Mouse (Mus musculus) limb, embryonic 15.5 days (tissue): ENCODE data around the gene Prkcz. TPM values are rescaled to one million over a fixed set of nuclear protein-coding genes. Genes with fewer than 3 reads are reported as not detected.
A peak's percentile ranks its signal among the peaks of the same experiment; 100 is the strongest.

Experiments
- ATAC-seq: fragments of 200-750 bp; cut with Nextera tagmentation; 2 replicates; pipeline ENCODE4 v1.8.0; 2017; ENCODE audit warnings: low read depth, moderate TSS enrichment; ENCODE audit not compliant: insufficient number of reproducible peaks, low FRiP score, low TSS enrichment
- H3K27ac ChIP-seq: fragments of 300-500 bp; sonication (generic); 2 replicates; pipeline ENCODE4 v1.5.1; 2015; ENCODE audit warnings: moderate library complexity, mild to moderate bottlenecking, inconsistent platforms
- H3K27me3 ChIP-seq: fragments of 300-500 bp; sonication (generic); 2 replicates; pipeline ENCODE4 v1.6.1; 2015; ENCODE audit warnings: inconsistent platforms
- H3K36me3 ChIP-seq: fragments of 300-500 bp; sonication (generic); 2 replicates; pipeline ENCODE4 v1.6.1; 2015; ENCODE audit warnings: inconsistent platforms
- H3K4me1 ChIP-seq: fragments of 300-500 bp; sonication (generic); 2 replicates; pipeline ENCODE4 v1.6.1; 2015; ENCODE audit warnings: inconsistent platforms
- H3K4me2 ChIP-seq: fragments of 300-500 bp; sonication (generic); 2 replicates; pipeline ENCODE4 v1.6.1; 2015; ENCODE audit warnings: mild to moderate bottlenecking, inconsistent platforms
- H3K4me3 ChIP-seq: fragments of 300-500 bp; sonication (generic); 2 replicates; pipeline ENCODE4 v1.5.1; 2015; ENCODE audit warnings: mild to moderate bottlenecking, inconsistent platforms
- H3K9ac ChIP-seq: fragments of 300-500 bp; sonication (generic); 2 replicates; pipeline ENCODE4 v1.6.1; 2015; ENCODE audit warnings: inconsistent platforms
- H3K9me3 ChIP-seq: fragments of 300-500 bp; sonication (generic); 2 replicates; pipeline ENCODE4 v1.6.1; 2016; ENCODE audit warnings: inconsistent platforms
- WGBS: fragments of 180-500 bp; shearing (Covaris S2); methylation state at CpG from one replicate; pipeline ENCODE4 v1.1.7; 2015; 5-methylcytosine and 5-hydroxymethylcytosine counted together
- polyA plus RNA-seq: library from polyadenylated mRNA; unstranded; fragments of >200 nt; fragmentation: Nextera tagmentation; extraction: Ambion mirVana; gene quantifications from 2 replicates; pipeline ENCODE4 v1.2.1, GENCODE M21; 2015

Prkcz gene
- polyA plus RNA-seq = 10.5 and 10.6 TPM in 2 replicates

GRCm38 (mm10) chr4:155361303-155361791 lies at the start of gene Prkcz:
Prkcz (minus strand) TSS chr4:155361361.
- peak within 1 kb of the TSS; percentile 66 for H3K4me2 ChIP-seq
- H3K4me1 ChIP-seq = peaks cover 12% of the 10 kb centered on the region
- peak; percentile 70 for ATAC-seq
- H3K9me3 ChIP-seq = no peaks in the 10 kb centered on the region
- under 1% methylated on average over 51 of the region's 51 CpGs for WGBS
- H3K36me3 ChIP-seq = no peaks in the 10 kb centered on the region
- H3K9ac ChIP-seq = no peak within 1 kb of the TSS
- no peak within 1 kb of the TSS for H3K27ac ChIP-seq
- peaks cover 90% of the 10 kb centered on the region for H3K27me3 ChIP-seq
- peak within 1 kb of the TSS; percentile 47 for H3K4me3 ChIP-seq

GRCm38 (mm10) chr4:155409058-155409776 lies 48.1 kb upstream of the Prkcz start, which contains the start of gene Cfap74:
Cfap74 (plus strand) TSS chr4:155409190.
- H3K4me1 ChIP-seq = peaks cover 11% of the 10 kb centered on the region
- no peaks in the 10 kb centered on the region for H3K27me3 ChIP-seq
- H3K9me3 ChIP-seq = no peaks in the 10 kb centered on the region
- H3K4me3 ChIP-seq = peak within 1 kb of the TSS; percentile 55
- ATAC-seq = peak; percentile 92
- H3K27ac ChIP-seq = peak within 1 kb of the TSS; percentile 55; the same call in 1 of the 2 replicates
- H3K4me2 ChIP-seq = peak within 1 kb of the TSS; percentile 84
- H3K36me3 ChIP-seq = no peaks in the 10 kb centered on the region
- WGBS = under 1% methylated on average over 35 of the region's 35 CpGs
- H3K9ac ChIP-seq = peak within 1 kb of the TSS; percentile 31; the same call in 1 of the 2 replicates

- 2% methylated on average over 8 of the region's 8 CpGs for WGBS
- peaks cover 11% of the 10 kb centered on the region for H3K4me1 ChIP-seq
Observed at GRCm38 (mm10) chr4:155408695-155409057, 47.5 kb upstream of the Prkcz start.

GRCm38 (mm10) chr4:155402489-155402888 lies 41.3 kb upstream of the Prkcz start:
- H3K4me1 ChIP-seq = peaks cover 7% of the 10 kb centered on the region
- no peak for ATAC-seq
- H3K9me3 ChIP-seq = no peaks in the 10 kb centered on the region
- no peak overlapping the region for H3K9ac ChIP-seq
- H3K36me3 ChIP-seq = no peaks in the 10 kb centered on the region
- H3K4me3 ChIP-seq = no peak overlapping the region
- H3K27me3 ChIP-seq = peaks cover 25% of the 10 kb centered on the region
- no peak overlapping the region for H3K4me2 ChIP-seq
- 54% methylated on average over 1 of the region's 1 CpGs for WGBS
- H3K27ac ChIP-seq = no peak overlapping the region

More at GRCm38 (mm10) chr4:155408695-155409057, 47.5 kb upstream of the Prkcz start:
- H3K27ac ChIP-seq = no peak overlapping the region
- H3K4me3 ChIP-seq = peak overlapping the region; percentile 55
- no peaks in the 10 kb centered on the region for H3K27me3 ChIP-seq
- ATAC-seq = peak; percentile 55; the same call in 1 of the 2 replicates
- 0 out of 2 replicates have a peak overlapping the region, but pooled peaks have one; percentile 20 for H3K9ac ChIP-seq
- no peaks in the 10 kb centered on the region for H3K9me3 ChIP-seq
- H3K36me3 ChIP-seq = no peaks in the 10 kb centered on the region
- peak overlapping the region; percentile 84 for H3K4me2 ChIP-seq

GRCm38 (mm10) chr4:155401121-155401520 lies 40.0 kb upstream of the Prkcz start:
- no peak overlapping the region for H3K27ac ChIP-seq
- no peak overlapping the region for H3K4me3 ChIP-seq
- H3K9ac ChIP-seq = no peak overlapping the region
- no peaks in the 10 kb centered on the region for H3K36me3 ChIP-seq
- ATAC-seq = no peak
- WGBS = 69% methylated on average over 7 of the region's 7 CpGs
- H3K27me3 ChIP-seq = peaks cover 39% of the 10 kb centered on the region
- H3K9me3 ChIP-seq = no peaks in the 10 kb centered on the region
- H3K4me1 ChIP-seq = peaks cover 9% of the 10 kb centered on the region
- H3K4me2 ChIP-seq = no peak overlapping the region

- 4% methylated on average over 9 of the region's 9 CpGs for WGBS
- Histone ChIP-seq H3K27me3 (peaks cover 52% of the 10 kb centered on the region), H3K9ac (no peak overlapping the region)
Observed at GRCm38 (mm10) chr4:155398222-155398540, 37.0 kb upstream of the Prkcz start.

GRCm38 (mm10) chr4:155397511-155398221 lies 36.5 kb upstream of the Prkcz start, which contains the start of gene Gabrd:
Gabrd (minus strand) TSS chr4:155398112.
- no peaks in the 10 kb centered on the region for H3K36me3 ChIP-seq
- peak within 1 kb of the TSS; percentile 90 for H3K4me2 ChIP-seq
- H3K9me3 ChIP-seq = no peaks in the 10 kb centered on the region
- no peak within 1 kb of the TSS for H3K9ac ChIP-seq
- no peak for ATAC-seq
- peaks cover 9% of the 10 kb centered on the region for H3K4me1 ChIP-seq
- H3K4me3 ChIP-seq = peak within 1 kb of the TSS; percentile 38
- H3K27ac ChIP-seq = no peak within 1 kb of the TSS
- H3K27me3 ChIP-seq = peaks cover 52% of the 10 kb centered on the region
- under 1% methylated on average over 55 of the region's 57 CpGs for WGBS

More at GRCm38 (mm10) chr4:155398222-155398540, 37.0 kb upstream of the Prkcz start:
- Histone ChIP-seq H3K36me3 (no peaks in the 10 kb centered on the region), H3K4me1 (peaks cover 9% of the 10 kb centered on the region), H3K27ac (no peak overlapping the region), H3K4me3 (peak overlapping the region; percentile 38), H3K4me2 (peak overlapping the region; percentile 90), H3K9me3 (no peaks in the 10 kb centered on the region)
- no peak for ATAC-seq

GRCm38 (mm10) chr4:155396751-155397150 lies 35.6 kb upstream of the Prkcz start:
- H3K4me1 ChIP-seq = peaks cover 9% of the 10 kb centered on the region
- H3K36me3 ChIP-seq = no peaks in the 10 kb centered on the region
- no peak overlapping the region for H3K4me2 ChIP-seq
- H3K9ac ChIP-seq = no peak overlapping the region
- no peak overlapping the region for H3K4me3 ChIP-seq
- no peaks in the 10 kb centered on the region for H3K9me3 ChIP-seq
- no peak overlapping the region for H3K27ac ChIP-seq
- WGBS = 87% methylated on average over 4 of the region's 4 CpGs
- peaks cover 52% of the 10 kb centered on the region for H3K27me3 ChIP-seq
- no peak for ATAC-seq

GRCm38 (mm10) chr4:155395471-155395870 lies 34.3 kb upstream of the Prkcz start:
- peaks cover 45% of the 10 kb centered on the region for H3K27me3 ChIP-seq
- no peak overlapping the region for H3K9ac ChIP-seq
- H3K4me3 ChIP-seq = no peak overlapping the region
- 88% methylated on average over 5 of the region's 5 CpGs for WGBS
- H3K36me3 ChIP-seq = no peaks in the 10 kb centered on the region
- no peak overlapping the region for H3K4me2 ChIP-seq
- no peak overlapping the region for H3K27ac ChIP-seq
- H3K9me3 ChIP-seq = no peaks in the 10 kb centered on the region
- no peak for ATAC-seq
- H3K4me1 ChIP-seq = peaks cover 9% of the 10 kb centered on the region

- no peaks in the 10 kb centered on the region for H3K9me3 ChIP-seq
- H3K9ac ChIP-seq = no peak overlapping the region
- whole genome bisulfite sequencing = 84% methylated on average over 8 of the region's 8 CpGs
- no peak overlapping the region for H3K4me3 ChIP-seq
- H3K27me3 ChIP-seq = peaks cover 7% of the 10 kb centered on the region; the same call in 1 of the 2 replicates
- ATAC-seq = no peak
- H3K27ac ChIP-seq = no peak overlapping the region
- no peak overlapping the region for H3K4me2 ChIP-seq
- no peaks in the 10 kb centered on the region for H3K36me3 ChIP-seq
- no peaks in the 10 kb centered on the region for H3K4me1 ChIP-seq
Observed at GRCm38 (mm10) chr4:155387166-155387565, 26.0 kb upstream of the Prkcz start.

- WGBS = 73% methylated on average over 4 of the region's 4 CpGs
- Histone ChIP-seq H3K36me3 (no peaks in the 10 kb centered on the region), H3K4me3 (no peak overlapping the region), H3K4me1 (no peaks in the 10 kb centered on the region), H3K9me3 (no peaks in the 10 kb centered on the region), H3K27ac (no peak overlapping the region), H3K9ac (no peak overlapping the region), H3K27me3 (peaks cover 13% of the 10 kb centered on the region; the same call in 1 of the 2 replicates), H3K4me2 (no peak overlapping the region)
- ATAC-seq = no peak
Observed at GRCm38 (mm10) chr4:155383326-155383725, 22.2 kb upstream of the Prkcz start.

- peaks cover 19% of the 10 kb centered on the region; the same call in 1 of the 2 replicates for H3K27me3 ChIP-seq
- ATAC-seq = no peak
- WGBS = 20% methylated on average over 9 of the region's 9 CpGs
Observed at GRCm38 (mm10) chr4:155382752-155383151, 21.6 kb upstream of the Prkcz start.

More at GRCm38 (mm10) chr4:155382752-155383151, 21.6 kb upstream of the Prkcz start:
- H3K4me3 ChIP-seq = no peak overlapping the region
- H3K9ac ChIP-seq = no peak overlapping the region
- H3K27ac ChIP-seq = no peak overlapping the region
- no peak overlapping the region for H3K4me2 ChIP-seq
- H3K9me3 ChIP-seq = no peaks in the 10 kb centered on the region
- no peaks in the 10 kb centered on the region for H3K4me1 ChIP-seq
- H3K36me3 ChIP-seq = no peaks in the 10 kb centered on the region
